Mouse (Mus musculus): Measurements from ENCODE around the gene Aanat. TPM values are rescaled to one million over a fixed set of nuclear protein-coding genes. Genes with fewer than 3 reads are reported as not detected.

Gene Aanat
- total and polyA plus RNA-seq, 3 experiments = not detected

- Histone ChIP-seq H3K36me3 (replicated peaks) (no peaks in the 10 kb centered on the region), H3K9me3 (replicated peaks) (no peaks in the 10 kb centered on the region), H3K4me3 (ENCODE audit: low read depth, low read length) (no peak overlapping the region), H3K27me3 (ENCODE audit: insufficient read depth, low read length) (peaks cover 71% of the 10 kb centered on the region), H3K4me1 (ENCODE audit: insufficient read depth, low read depth, low read length) (peaks cover 45% of the 10 kb centered on the region)
- no peak for TF ChIP-seq TAL1 (conservative IDR thresholded peaks at IDR 0.05; ENCODE audit: low read depth, low read length)
- TF ChIP-seq POLR2AphosphoS5 (IDR thresholded peaks at IDR 0.05; ENCODE audit: insufficient replicate concordance, low read depth, low read length) = no peak
- no peak for DNase-seq (ENCODE audit: low spot score)
- ATAC-seq (ENCODE audit: extremely low read depth, insufficient number of reproducible peaks, low FRiP score, poor library complexity, severe bottlenecking) = no peak
These were observed 5.4 kb downstream of the Aanat start for GRCm38 (mm10) chr11:116591621-116592020.

DNA sequence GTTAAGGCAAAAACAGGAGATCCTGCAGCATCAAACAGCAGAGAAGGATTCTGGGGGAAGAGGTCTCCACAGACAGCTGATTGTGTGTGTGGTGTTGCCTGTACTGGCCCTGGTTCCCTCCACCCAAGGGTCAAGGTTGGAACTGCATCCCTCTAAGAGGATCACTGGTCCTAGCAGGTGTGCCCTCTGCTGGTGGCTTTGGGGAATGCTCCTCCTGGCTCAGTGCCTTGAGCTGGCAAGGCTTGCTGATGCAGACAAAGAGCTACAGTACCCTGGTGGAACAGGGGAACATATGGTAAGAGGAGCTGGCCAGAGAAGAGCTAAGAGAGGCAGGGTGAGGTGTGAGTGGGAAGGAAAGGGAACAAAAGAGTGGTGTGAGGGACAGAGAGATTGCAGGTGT, 6.2 kb downstream of the Aanat start:
- Histone ChIP-seq H3K4me1 (ENCODE audit: insufficient read depth, low read depth, low read length) (peaks cover 39% of the 10 kb centered on the region), H3K4me3 (ENCODE audit: low read depth, low read length) (no peak overlapping the region), H3K36me3 (replicated peaks) (no peaks in the 10 kb centered on the region), H3K27me3 (ENCODE audit: insufficient read depth, low read length) (peaks cover 73% of the 10 kb centered on the region), H3K9me3 (replicated peaks) (no peaks in the 10 kb centered on the region)
- peak; percentile 54; the same call in 1 of the 2 replicates for ATAC-seq (ENCODE audit: extremely low read depth, insufficient number of reproducible peaks, low FRiP score, poor library complexity, severe bottlenecking)
- TF ChIP-seq CTCF (IDR thresholded peaks at IDR 0.05; ENCODE audit: low read depth, low read length) = peak; percentile 99
- TF ChIP-seq TAL1 (conservative IDR thresholded peaks at IDR 0.05; ENCODE audit: low read depth, low read length) = no peak
- no peak for TF ChIP-seq GATA1 (IDR thresholded peaks at IDR 0.05; ENCODE audit: borderline replicate concordance, low read length)
- no peak for TF ChIP-seq GATA2 (IDR thresholded peaks at IDR 0.05; ENCODE audit: borderline replicate concordance, low read depth, low read length)
- DNase-seq (ENCODE audit: low spot score) = peak; percentile 69

DNA sequence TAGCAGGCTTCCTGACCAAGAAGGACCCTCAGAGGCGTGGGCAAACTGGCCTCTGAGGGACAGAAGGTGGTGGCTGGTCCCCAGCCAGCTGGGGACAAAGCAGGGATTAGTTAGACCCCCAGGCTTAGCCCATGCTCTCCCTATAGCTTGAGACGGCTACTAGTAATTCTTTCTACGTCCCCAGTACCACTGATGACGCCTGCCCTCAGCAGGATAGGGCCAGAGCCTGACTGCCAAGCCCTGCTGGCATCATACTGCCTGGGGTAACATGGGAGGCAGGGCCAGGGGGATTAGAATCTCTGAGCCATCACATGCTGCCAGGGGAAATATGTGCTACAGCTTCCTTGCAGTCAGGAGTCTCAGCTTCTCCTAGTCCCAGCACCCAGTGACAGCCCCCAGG, 7.1 kb downstream of the Aanat start:
- no peaks in the 10 kb centered on the region for H3K9me3 ChIP-seq (replicated peaks)
- no peaks in the 10 kb centered on the region for H3K36me3 ChIP-seq (replicated peaks)
- no peak overlapping the region for H3K4me3 ChIP-seq (ENCODE audit: low read depth, low read length)
- DNase-seq (ENCODE audit: low spot score) (no peak), ATAC-seq (ENCODE audit: extremely low read depth, insufficient number of reproducible peaks, low FRiP score, poor library complexity, severe bottlenecking) (no peak)
- peaks cover 31% of the 10 kb centered on the region for H3K4me1 ChIP-seq (ENCODE audit: insufficient read depth, low read depth, low read length)
- TF ChIP-seq POLR2AphosphoS5 (IDR thresholded peaks at IDR 0.05; ENCODE audit: insufficient replicate concordance, low read depth, low read length) (no peak), TAL1 (conservative IDR thresholded peaks at IDR 0.05; ENCODE audit: low read depth, low read length) (no peak), GATA2 (IDR thresholded peaks at IDR 0.05; ENCODE audit: borderline replicate concordance, low read depth, low read length) (no peak), GATA1 (IDR thresholded peaks at IDR 0.05; ENCODE audit: borderline replicate concordance, low read length) (no peak), CTCF (IDR thresholded peaks at IDR 0.05; ENCODE audit: low read depth, low read length) (no peak)
- peaks cover 67% of the 10 kb centered on the region for H3K27me3 ChIP-seq (ENCODE audit: insufficient read depth, low read length)

GRCm38 (mm10) chr11:116596766-116597165, 10.5 kb downstream of the Aanat start:
- TF ChIP-seq POLR2AphosphoS5 (IDR thresholded peaks at IDR 0.05; ENCODE audit: insufficient replicate concordance, low read depth, low read length) = no peak
- TF ChIP-seq TAL1 (conservative IDR thresholded peaks at IDR 0.05; ENCODE audit: low read depth, low read length) = no peak
- no peak for TF ChIP-seq GATA2 (IDR thresholded peaks at IDR 0.05; ENCODE audit: borderline replicate concordance, low read depth, low read length)
- no peak for TF ChIP-seq GATA1 (IDR thresholded peaks at IDR 0.05; ENCODE audit: borderline replicate concordance, low read length)
- TF ChIP-seq CTCF (IDR thresholded peaks at IDR 0.05; ENCODE audit: low read depth, low read length) = no peak
- no peak overlapping the region for H3K4me3 ChIP-seq (ENCODE audit: low read depth, low read length)
- DNase-seq (ENCODE audit: low spot score) (no peak), ATAC-seq (ENCODE audit: extremely low read depth, insufficient number of reproducible peaks, low FRiP score, poor library complexity, severe bottlenecking) (no peak)
- no peaks in the 10 kb centered on the region for H3K9me3 ChIP-seq (replicated peaks)
- H3K27me3 ChIP-seq (ENCODE audit: insufficient read depth, low read length) = peaks cover 43% of the 10 kb centered on the region
- H3K4me1 ChIP-seq (ENCODE audit: insufficient read depth, low read depth, low read length) = peaks cover 8% of the 10 kb centered on the region
- peaks cover 10% of the 10 kb centered on the region for H3K36me3 ChIP-seq (replicated peaks)

DNA sequence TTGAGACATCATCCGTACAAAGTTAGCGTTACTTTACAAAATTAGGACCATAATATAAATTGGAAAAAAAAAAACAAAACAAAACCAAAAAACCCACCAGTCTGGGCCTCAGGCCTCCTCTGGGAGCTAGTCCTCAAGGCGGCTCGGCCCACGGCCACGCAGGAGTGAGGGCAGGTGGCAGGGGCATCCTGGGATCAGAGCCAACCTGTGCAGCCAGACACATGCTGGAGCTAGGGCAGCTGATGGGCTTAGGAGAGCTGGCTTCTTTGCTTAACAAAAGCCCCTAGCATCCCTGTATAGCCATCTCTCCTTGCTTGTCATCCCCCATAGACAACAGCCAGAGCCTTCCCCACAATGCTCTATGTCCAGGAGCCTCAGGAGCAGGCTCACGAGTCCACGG, 12.0 kb downstream of the Aanat start:
- Histone ChIP-seq H3K4me1 (ENCODE audit: insufficient read depth, low read depth, low read length) (no peaks in the 10 kb centered on the region), H3K36me3 (replicated peaks) (peaks cover 16% of the 10 kb centered on the region), H3K27me3 (ENCODE audit: insufficient read depth, low read length) (peaks cover 44% of the 10 kb centered on the region), H3K9me3 (replicated peaks) (no peaks in the 10 kb centered on the region), H3K4me3 (ENCODE audit: low read depth, low read length) (no peak overlapping the region)
- ATAC-seq (ENCODE audit: extremely low read depth, insufficient number of reproducible peaks, low FRiP score, poor library complexity, severe bottlenecking) = no peak
- no peak for DNase-seq (ENCODE audit: low spot score)
- no peak for TF ChIP-seq POLR2AphosphoS5 (IDR thresholded peaks at IDR 0.05; ENCODE audit: insufficient replicate concordance, low read depth, low read length)
- no peak for TF ChIP-seq CTCF (IDR thresholded peaks at IDR 0.05; ENCODE audit: low read depth, low read length)
- TF ChIP-seq GATA1 (IDR thresholded peaks at IDR 0.05; ENCODE audit: borderline replicate concordance, low read length) = no peak
- no peak for TF ChIP-seq GATA2 (IDR thresholded peaks at IDR 0.05; ENCODE audit: borderline replicate concordance, low read depth, low read length)
- no peak for TF ChIP-seq TAL1 (conservative IDR thresholded peaks at IDR 0.05; ENCODE audit: low read depth, low read length)

DNA sequence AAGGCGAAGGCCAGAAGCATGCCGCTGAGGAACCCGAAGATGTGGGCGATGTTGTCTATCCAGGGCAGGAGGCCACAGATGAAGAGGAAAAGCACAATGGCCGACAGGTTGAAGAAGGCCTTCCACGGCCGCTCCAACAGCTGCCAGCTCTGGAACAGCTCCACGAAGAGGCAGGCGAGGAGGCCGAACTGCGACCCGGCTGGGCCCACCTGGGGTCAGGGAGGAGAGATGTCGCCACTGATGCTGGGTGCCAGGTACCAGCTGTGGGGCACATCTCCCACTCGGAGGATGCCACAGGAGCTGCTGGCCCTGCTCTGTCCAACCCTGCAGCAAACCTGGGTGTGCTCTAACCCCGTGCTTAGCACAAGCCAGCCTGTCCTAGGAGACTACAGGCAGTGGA, 13.0 kb downstream of the Aanat start:
- peaks cover 26% of the 10 kb centered on the region for H3K36me3 ChIP-seq (replicated peaks)
- no peak for ATAC-seq (ENCODE audit: extremely low read depth, insufficient number of reproducible peaks, low FRiP score, poor library complexity, severe bottlenecking)

More for the DNA sequence above, 13.0 kb downstream of the Aanat start:
- no peak for DNase-seq (ENCODE audit: low spot score)
- Histone ChIP-seq H3K27me3 (ENCODE audit: insufficient read depth, low read length) (peaks cover 35% of the 10 kb centered on the region), H3K4me3 (ENCODE audit: low read depth, low read length) (no peak overlapping the region), H3K9me3 (replicated peaks) (no peaks in the 10 kb centered on the region), H3K4me1 (ENCODE audit: insufficient read depth, low read depth, low read length) (no peaks in the 10 kb centered on the region)
- no peak for TF ChIP-seq TAL1 (conservative IDR thresholded peaks at IDR 0.05; ENCODE audit: low read depth, low read length)
- TF ChIP-seq GATA2 (IDR thresholded peaks at IDR 0.05; ENCODE audit: borderline replicate concordance, low read depth, low read length) = no peak
- no peak for TF ChIP-seq CTCF (IDR thresholded peaks at IDR 0.05; ENCODE audit: low read depth, low read length)
- no peak for TF ChIP-seq POLR2AphosphoS5 (IDR thresholded peaks at IDR 0.05; ENCODE audit: insufficient replicate concordance, low read depth, low read length)
- TF ChIP-seq GATA1 (IDR thresholded peaks at IDR 0.05; ENCODE audit: borderline replicate concordance, low read length) = no peak

Data from G1E (cell line).